Mouse (Mus musculus): ENCODE measurements around the gene Arhgap21. TPM values are rescaled to one million over a fixed set of nuclear protein-coding genes. Genes with fewer than 3 reads are reported as not detected.
"Not testable (repeated sequence)": the region's sequence is repeated elsewhere in the genome, so short reads cannot be mapped to it uniquely, and the experiment has no call there.

Arhgap21 gene
- polyA plus RNA-seq, 1 experiment = 12.6 TPM

DNA sequence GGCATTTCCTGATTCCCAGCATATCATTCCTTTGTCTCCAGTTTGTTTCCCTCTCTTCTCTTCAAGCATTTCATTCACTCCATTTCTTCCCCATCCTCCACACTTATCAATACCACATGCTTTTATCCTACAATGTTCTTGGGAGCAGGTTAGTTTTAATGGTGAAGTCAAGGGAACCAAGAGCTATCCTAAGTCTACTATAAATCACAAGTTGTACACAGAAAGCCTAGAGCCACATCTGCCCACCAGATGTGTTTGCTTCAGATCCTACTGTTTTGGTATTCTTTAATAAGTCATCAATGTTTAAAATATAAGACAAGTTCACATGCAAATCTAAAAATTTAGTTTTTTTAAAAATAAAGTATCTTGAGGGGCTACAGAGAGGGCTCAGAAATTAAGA is 27.6 kb downstream of the Arhgap21 start:
- Histone ChIP-seq H3K36me3 (ENCODE audit: control insufficient read depth, insufficient read depth, low read length) (no peaks in the 10 kb centered on the region), H3K4me1 (ENCODE audit: control insufficient read depth, insufficient read depth, insufficient read length, low read length) (peaks cover 39% of the 10 kb centered on the region; the same call in 1 of the 2 replicates), H3K27me3 (ENCODE audit: control insufficient read depth, insufficient read depth, low read length) (no peaks in the 10 kb centered on the region), H3K27ac (ENCODE audit: insufficient read depth, low read depth, low read length) (no peak overlapping the region), H3K4me3 (ENCODE audit: low read depth, low read length) (no peak overlapping the region)
- no peak for TF ChIP-seq POLR2A (IDR thresholded peaks at IDR 0.05; ENCODE audit: low read depth, low read length)
- no peak for TF ChIP-seq CTCF (IDR thresholded peaks at IDR 0.05; ENCODE audit: extremely low read depth, insufficient read length, insufficient replicate concordance, low read depth, low read length)

DNA sequence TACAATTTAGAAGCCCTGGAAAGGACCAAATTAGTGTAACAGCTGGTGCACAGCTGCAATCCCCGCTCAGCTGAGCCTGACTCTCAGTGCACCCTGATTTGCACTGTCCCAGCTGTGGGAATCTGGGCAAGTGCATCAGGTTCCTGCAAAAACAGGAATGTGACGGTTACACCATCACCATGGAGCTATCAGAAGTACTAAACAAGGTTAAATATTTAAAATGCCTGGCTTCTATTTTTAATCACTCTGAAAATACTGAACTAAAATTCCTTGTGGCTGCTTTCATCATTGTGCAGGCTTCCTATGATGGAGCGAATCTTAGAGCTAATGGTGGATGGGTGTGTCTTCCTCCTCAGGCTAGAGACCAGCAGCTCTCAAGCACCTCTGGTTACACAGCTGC is 29.3 kb downstream of the Arhgap21 start:
- Histone ChIP-seq H3K27me3 (ENCODE audit: control insufficient read depth, insufficient read depth, low read length) (no peaks in the 10 kb centered on the region), H3K4me1 (ENCODE audit: control insufficient read depth, insufficient read depth, insufficient read length, low read length) (peaks cover 44% of the 10 kb centered on the region; the same call in 1 of the 2 replicates), H3K36me3 (ENCODE audit: control insufficient read depth, insufficient read depth, low read length) (no peaks in the 10 kb centered on the region), H3K4me3 (ENCODE audit: low read depth, low read length) (no peak overlapping the region), H3K27ac (ENCODE audit: insufficient read depth, low read depth, low read length) (no peak overlapping the region)
- no peak for TF ChIP-seq POLR2A (IDR thresholded peaks at IDR 0.05; ENCODE audit: low read depth, low read length)
- no peak for TF ChIP-seq CTCF (IDR thresholded peaks at IDR 0.05; ENCODE audit: extremely low read depth, insufficient read length, insufficient replicate concordance, low read depth, low read length)
- WGBS = 48% methylated on average over 3 of the region's 3 CpGs

DNA sequence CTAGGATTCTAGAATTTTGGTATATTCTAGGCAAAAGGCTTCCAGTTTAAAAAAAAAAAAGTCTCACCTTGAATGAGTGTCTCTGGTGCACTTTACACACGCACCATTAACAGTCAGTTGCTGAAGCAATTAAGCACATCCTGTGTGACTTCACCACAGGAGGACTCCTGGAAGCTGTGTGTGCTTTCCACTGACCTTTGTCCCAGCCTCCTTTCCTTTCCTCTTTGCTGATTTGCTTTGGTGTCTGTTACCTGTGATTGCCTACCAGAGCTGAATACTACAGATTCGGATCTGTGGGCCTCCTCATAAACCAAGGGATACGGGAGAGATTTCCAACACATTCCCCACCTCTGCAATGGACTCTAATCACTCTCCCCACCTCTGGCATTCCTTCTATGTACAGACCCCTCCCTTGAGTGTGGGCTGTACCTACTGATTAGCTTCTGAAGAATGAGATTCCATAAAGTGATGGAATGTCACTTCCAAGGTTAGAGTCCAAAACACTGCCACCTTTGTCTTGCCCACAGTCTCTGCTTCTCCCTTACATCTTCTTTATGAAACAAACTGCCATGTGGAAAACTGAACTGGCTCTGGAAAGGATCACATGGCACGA is 32.0 kb downstream of the Arhgap21 start:
- 16% methylated on average over 4 of the region's 4 CpGs for WGBS
- Histone ChIP-seq H3K27me3 (ENCODE audit: control insufficient read depth, insufficient read depth, low read length) (no peaks in the 10 kb centered on the region), H3K36me3 (ENCODE audit: control insufficient read depth, insufficient read depth, low read length) (no peaks in the 10 kb centered on the region), H3K27ac (ENCODE audit: insufficient read depth, low read depth, low read length) (peak overlapping the region; percentile 80), H3K4me1 (ENCODE audit: control insufficient read depth, insufficient read depth, insufficient read length, low read length) (peaks cover 33% of the 10 kb centered on the region), H3K4me3 (ENCODE audit: low read depth, low read length) (no peak overlapping the region)
- TF ChIP-seq CTCF (IDR thresholded peaks at IDR 0.05; ENCODE audit: extremely low read depth, insufficient read length, insufficient replicate concordance, low read depth, low read length) = no peak
- no peak for TF ChIP-seq POLR2A (IDR thresholded peaks at IDR 0.05; ENCODE audit: low read depth, low read length)

DNA sequence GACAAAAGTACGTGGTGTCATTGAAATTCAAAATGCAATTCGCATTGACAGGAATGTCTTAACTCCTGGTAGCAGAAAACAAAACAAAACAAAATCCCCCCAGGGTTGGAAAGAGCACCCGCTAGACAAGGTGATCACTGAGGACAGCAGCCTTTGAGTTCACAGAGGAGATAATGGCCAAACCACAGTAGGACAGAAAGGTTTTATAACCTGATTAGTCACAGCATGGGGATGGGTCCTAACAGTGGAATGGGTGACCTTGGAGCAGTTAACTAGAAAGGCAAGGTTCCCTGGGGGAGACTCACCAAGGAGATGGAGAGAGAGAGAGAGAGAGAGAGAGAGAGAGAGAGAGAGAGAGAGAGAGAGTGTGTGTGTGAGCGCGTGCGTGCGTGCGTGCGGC is 34.3 kb downstream of the Arhgap21 start:
- WGBS = 93% methylated on average over 9 of the region's 9 CpGs
- H3K27me3 ChIP-seq (ENCODE audit: control insufficient read depth, insufficient read depth, low read length) = no peaks in the 10 kb centered on the region
- no peaks in the 10 kb centered on the region for H3K36me3 ChIP-seq (ENCODE audit: control insufficient read depth, insufficient read depth, low read length)
- TF ChIP-seq POLR2A (IDR thresholded peaks at IDR 0.05; ENCODE audit: low read depth, low read length) (no peak), CTCF (IDR thresholded peaks at IDR 0.05; ENCODE audit: extremely low read depth, insufficient read length, insufficient replicate concordance, low read depth, low read length) (no peak)
- peaks cover 34% of the 10 kb centered on the region for H3K4me1 ChIP-seq (ENCODE audit: control insufficient read depth, insufficient read depth, insufficient read length, low read length)
- H3K4me3 ChIP-seq (ENCODE audit: low read depth, low read length) = no peak overlapping the region
- H3K27ac ChIP-seq (ENCODE audit: insufficient read depth, low read depth, low read length) = no peak overlapping the region

DNA sequence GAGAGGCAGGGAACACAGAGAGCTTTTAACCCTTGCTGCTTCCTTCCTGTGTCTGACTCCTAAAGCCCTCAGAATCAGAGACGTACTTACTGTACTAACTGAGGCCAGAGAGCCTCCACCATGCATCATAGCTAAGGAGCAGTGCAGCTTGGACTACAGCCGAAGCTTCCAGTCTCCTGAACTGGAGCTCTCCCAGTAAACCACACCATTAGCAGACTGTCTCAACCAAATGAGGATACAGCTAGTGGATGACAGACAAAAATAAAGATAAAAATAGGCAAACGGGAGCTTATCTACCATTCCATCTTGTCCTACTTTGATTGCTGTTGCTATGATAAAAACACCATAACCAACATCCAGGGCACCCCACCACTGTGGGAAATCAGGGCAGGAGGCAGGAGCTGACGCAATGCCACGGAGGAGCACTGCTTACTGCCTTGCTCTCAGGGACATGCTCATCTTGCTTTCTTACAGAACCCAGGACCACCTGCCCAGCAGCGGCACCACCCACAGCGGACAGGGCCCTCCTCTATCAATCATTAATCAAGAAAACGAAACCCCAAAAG is 35.9 kb downstream of the Arhgap21 start:
- no peak overlapping the region for H3K27ac ChIP-seq (ENCODE audit: insufficient read depth, low read depth, low read length)
- no peaks in the 10 kb centered on the region for H3K36me3 ChIP-seq (ENCODE audit: control insufficient read depth, insufficient read depth, low read length)
- WGBS = 64% methylated on average over 8 of the region's 8 CpGs
- H3K4me1 ChIP-seq (ENCODE audit: control insufficient read depth, insufficient read depth, insufficient read length, low read length) = peaks cover 28% of the 10 kb centered on the region
- TF ChIP-seq CTCF (IDR thresholded peaks at IDR 0.05; ENCODE audit: extremely low read depth, insufficient read length, insufficient replicate concordance, low read depth, low read length) (no peak), POLR2A (IDR thresholded peaks at IDR 0.05; ENCODE audit: low read depth, low read length) (no peak)
- no peak overlapping the region for H3K4me3 ChIP-seq (ENCODE audit: low read depth, low read length)
- H3K27me3 ChIP-seq (ENCODE audit: control insufficient read depth, insufficient read depth, low read length) = no peaks in the 10 kb centered on the region

DNA sequence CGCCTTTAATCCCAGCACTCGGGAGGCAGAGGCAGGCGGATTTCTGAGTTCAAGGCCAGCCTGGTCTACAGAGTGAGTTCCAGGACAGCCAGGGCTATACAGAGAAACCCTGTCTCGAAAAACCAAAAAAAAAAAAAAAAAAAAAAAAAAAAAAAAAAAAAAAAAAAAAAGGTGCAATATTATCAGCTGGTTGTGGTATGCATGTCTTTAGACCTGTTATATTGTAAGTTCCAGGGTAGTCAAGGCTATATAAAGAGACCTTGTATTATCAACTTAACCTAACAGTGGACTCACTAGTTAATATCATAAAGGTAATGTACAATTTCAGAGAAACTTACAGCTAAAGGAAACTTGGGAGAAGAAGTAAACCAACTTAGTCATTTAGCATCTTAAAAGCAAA is 36.9 kb downstream of the Arhgap21 start:
- H3K27me3 ChIP-seq (ENCODE audit: control insufficient read depth, insufficient read depth, low read length); H3K36me3 ChIP-seq (ENCODE audit: control insufficient read depth, insufficient read depth, low read length); H3K4me3 ChIP-seq (ENCODE audit: low read depth, low read length); H3K27ac ChIP-seq (ENCODE audit: insufficient read depth, low read depth, low read length): not testable (repeated sequence)
- peaks cover 20% of the 10 kb centered on the region for H3K4me1 ChIP-seq (ENCODE audit: control insufficient read depth, insufficient read depth, insufficient read length, low read length)
- 91% methylated on average over 3 of the region's 4 CpGs for WGBS

DNA sequence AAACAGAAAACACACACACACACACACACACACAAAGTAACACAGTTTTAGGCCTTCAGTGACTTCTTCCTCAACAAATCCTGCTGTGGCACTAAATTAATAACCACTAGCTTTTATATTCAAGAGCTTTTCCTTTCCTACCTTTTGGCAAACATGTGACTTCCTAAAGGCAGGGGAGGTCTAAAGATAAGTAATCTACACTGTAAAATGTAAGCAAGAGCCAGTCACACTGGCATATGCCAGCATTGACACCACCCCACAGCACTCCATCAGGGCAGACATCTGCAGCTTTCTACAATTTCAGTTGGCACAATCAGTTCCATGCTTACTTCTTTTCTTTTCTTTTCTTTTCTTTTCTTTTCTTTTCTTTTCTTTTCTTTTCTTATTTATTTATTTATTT is 40.2 kb downstream of the Arhgap21 start:
- Histone ChIP-seq H3K27ac (ENCODE audit: insufficient read depth, low read depth, low read length) (no peak overlapping the region), H3K36me3 (ENCODE audit: control insufficient read depth, insufficient read depth, low read length) (no peaks in the 10 kb centered on the region), H3K27me3 (ENCODE audit: control insufficient read depth, insufficient read depth, low read length) (no peaks in the 10 kb centered on the region), H3K4me1 (ENCODE audit: control insufficient read depth, insufficient read depth, insufficient read length, low read length) (peaks cover 9% of the 10 kb centered on the region), H3K4me3 (ENCODE audit: low read depth, low read length) (no peak overlapping the region)
- TF ChIP-seq POLR2A (IDR thresholded peaks at IDR 0.05; ENCODE audit: low read depth, low read length) = no peak
- TF ChIP-seq CTCF (IDR thresholded peaks at IDR 0.05; ENCODE audit: extremely low read depth, insufficient read length, insufficient replicate concordance, low read depth, low read length) = no peak
